Mouse (Mus musculus) spleen, embryonic (tissue): ENCODE results near the gene Mansc1.

Experiments used
- CTCF ChIA-PET: fragments of 350-600 bp; sonication (Branson Sonifier 250); formaldehyde crosslinking; loops from one replicate; lab custom pipeline; 2022; lab: Charles Lee

The Mansc1 gene

GRCm38 (mm10) chr6:134601130-134601529, 31.2 kb downstream of the Mansc1 start:
- CTCF ChIA-PET, result no interaction called here

- CTCF ChIA-PET, result no interaction called here
Measured at GRCm38 (mm10) chr6:134599239-134599638, 33.0 kb downstream of the Mansc1 start.

DNA sequence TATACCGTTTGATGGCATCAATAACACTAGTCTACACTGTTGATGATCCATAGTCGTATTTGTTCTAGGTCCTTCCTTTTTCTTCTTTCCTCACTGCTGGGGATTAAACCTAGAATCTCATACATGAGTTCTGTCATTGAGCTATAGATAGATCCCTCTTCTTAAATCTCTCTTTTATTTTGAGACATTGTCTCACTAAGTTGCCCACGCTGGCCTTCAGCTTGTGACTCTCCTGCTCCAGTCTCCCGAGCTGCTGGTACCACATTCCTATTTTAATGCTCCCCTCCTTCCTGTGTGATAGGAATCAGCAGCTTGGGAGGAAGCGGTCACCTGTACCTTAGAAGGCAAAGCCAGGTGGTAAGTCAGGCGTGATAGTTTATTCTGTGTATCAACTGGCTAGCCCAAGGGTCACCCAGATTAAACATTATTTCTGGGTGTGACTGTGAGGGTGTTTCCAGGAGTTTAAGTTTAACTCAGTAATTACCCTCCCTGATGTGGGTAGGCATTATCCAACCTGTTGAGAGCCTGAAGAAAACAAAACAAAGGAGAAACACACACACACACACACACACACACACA, 34.5 kb downstream of the Mansc1 start:
- CTCF ChIA-PET, result no interaction called here

DNA sequence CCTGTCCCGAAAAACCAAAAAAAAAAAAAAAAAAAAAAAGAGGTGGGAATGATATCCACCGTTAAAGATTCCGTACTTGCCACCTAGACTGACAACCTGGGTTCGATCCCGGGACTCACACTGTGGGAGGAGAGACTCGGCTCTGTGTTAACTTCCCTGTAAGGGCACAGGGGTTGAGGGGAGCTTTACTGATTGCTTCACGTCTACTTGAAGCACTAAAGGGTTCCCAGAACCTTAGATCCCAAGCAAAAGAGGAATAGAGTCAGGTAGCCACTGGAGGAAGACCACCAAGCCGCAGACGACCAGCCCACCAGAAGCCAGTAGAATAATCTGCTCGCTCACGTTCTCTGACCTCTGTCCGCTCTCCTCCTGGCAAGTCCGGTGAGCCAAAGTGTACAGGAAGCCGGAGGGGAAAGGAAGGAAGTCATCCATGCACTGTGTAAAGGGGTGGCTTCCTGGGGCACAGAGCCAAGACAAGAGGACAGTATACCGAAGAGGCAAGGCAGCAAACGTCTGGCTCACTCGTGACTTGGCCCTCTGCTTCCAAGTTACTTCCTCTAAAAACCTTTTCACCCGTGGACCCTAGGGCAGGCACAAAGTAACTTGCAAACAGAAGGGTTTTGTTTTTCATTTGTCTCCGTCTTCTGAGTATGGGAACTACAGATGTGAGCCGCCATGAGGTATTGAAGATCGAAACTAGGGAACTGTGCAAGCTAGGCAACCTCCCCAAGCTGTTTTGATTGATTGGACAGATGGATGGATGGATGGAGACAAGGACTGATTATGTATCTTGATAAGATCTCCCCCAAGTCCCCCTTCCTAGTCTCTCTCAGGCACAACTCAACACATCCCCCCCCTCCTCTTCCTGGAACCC, 37.5 kb downstream of the Mansc1 start:
- CTCF ChIA-PET, result no interaction called here

- CTCF ChIA-PET, result no interaction called here
Measured at GRCm38 (mm10) chr6:134591614-134592013, 40.7 kb downstream of the Mansc1 start.

- CTCF ChIA-PET, result no interaction called here
Measured at GRCm38 (mm10) chr6:134586241-134586640, 46.0 kb downstream of the Mansc1 start.

DNA sequence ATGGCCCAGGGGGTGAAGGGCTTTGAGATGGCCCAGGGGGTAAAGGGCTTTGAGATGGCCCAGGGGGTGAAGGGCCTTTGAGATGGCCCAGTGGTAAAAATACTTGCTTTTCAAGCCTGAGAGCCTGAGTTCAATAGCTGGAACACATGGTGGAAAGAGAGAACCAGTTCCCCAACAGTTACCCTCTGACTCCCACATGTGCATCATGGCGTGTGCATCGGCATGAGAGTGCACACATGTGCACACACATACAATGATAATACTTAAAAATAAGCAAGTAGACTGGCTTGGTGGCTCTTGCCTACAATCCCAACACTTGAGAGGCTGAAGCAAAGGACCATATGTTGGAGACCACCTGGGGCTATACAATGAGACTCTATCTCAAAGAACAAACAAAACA, 47.7 kb downstream of the Mansc1 start:
- CTCF ChIA-PET, result no interaction called here

DNA sequence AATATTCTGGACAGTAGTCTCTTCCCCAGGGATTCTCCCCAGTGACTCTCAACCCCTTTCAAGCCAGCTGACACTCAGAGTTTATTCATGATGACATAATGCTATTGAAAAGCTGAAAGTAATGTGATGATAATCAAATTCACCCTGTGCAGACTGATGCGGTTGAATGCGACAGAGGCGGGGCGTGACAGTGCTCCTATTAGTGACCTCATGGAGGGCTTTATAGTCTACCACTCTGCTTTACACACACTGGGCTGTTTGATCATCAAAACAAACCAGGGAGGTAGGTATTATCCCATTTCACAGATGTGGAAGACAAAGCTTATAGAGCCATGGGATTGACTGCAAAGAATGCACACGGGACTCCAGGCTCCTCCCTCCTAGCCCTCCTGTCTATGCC, 50.2 kb downstream of the Mansc1 start:
- CTCF ChIA-PET, result interaction anchor here (0.7 kb wide), 1 partner anchor 26 kb away, joined by 3 read pairs; no protein-coding TSS in a partner anchor

GRCm38 (mm10) chr6:134579506-134579905, 52.8 kb downstream of the Mansc1 start:
- CTCF ChIA-PET, result interaction anchor here (0.6 kb wide), 1 partner anchor 35 kb away, joined by 3 read pairs; no protein-coding TSS in a partner anchor

GRCm38 (mm10) chr6:134578039-134578438, 54.2 kb downstream of the Mansc1 start:
- CTCF ChIA-PET, result interaction anchor here (0.6 kb wide), 1 partner anchor 23 kb away, joined by 4 read pairs; no protein-coding TSS in a partner anchor

DNA sequence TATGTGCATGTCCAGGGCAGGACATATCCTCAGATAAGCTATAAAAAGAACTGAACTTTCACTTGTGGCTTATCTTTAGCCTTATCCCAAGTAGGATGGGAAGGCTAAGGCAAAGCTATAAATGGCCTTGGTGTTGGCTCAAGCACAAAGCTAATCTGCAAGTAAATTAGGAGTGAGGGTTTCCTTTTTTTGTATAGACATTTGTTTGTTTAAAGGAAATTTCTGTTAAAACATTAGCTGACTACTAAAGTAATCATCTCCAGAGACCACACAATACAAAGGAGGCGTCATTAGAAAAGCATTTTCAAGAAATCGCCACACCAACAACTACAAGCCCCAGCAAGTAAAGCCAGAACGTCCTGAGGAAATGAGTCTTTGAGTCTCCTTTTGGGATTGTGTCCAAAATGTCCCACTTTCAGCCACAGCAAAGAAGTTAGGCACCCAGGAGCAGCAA, 57.0 kb downstream of the Mansc1 start:
- CTCF ChIA-PET, result interaction anchor here (0.6 kb wide), 1 partner anchor 446 kb away, joined by 3 read pairs; no protein-coding TSS in a partner anchor

GRCm38 (mm10) chr6:134567986-134568556, 64.2 kb downstream of the Mansc1 start:
- CTCF ChIA-PET, result interaction anchor here (0.7 kb wide), 1 partner anchor 139 kb away, joined by 3 read pairs; no protein-coding TSS in a partner anchor

- CTCF ChIA-PET, result no interaction called here
Measured at GRCm38 (mm10) chr6:134566818-134567485, 65.3 kb downstream of the Mansc1 start, which contains the start of gene Lrp6. Gene Lrp6 (minus strand): TSS chr6:134566965.

- CTCF ChIA-PET, result no interaction called here
Measured at GRCm38 (mm10) chr6:134566248-134566817, 66.0 kb downstream of the Mansc1 start.

- CTCF ChIA-PET, result no interaction called here
Measured at GRCm38 (mm10) chr6:134565606-134566247, 66.6 kb downstream of the Mansc1 start.

DNA sequence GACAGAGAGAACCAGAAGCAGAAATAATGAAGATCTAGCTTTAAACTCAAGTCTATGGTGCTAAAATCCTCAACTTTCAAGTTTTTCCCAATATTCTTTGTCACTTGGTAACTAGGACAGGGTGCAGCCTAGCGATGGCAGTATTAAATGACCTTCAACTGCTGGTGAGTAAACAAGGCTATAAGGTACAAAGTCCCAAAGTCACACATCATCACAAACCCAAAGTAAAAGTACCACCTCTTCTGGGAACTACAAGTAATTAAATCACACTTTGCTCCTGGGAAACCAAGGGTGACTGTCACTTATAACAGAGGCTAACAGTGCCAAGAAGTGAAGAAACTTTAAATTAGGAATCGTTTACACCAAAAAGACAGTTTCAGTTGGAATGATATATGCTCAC, 67.7 kb downstream of the Mansc1 start:
- CTCF ChIA-PET, result no interaction called here

DNA sequence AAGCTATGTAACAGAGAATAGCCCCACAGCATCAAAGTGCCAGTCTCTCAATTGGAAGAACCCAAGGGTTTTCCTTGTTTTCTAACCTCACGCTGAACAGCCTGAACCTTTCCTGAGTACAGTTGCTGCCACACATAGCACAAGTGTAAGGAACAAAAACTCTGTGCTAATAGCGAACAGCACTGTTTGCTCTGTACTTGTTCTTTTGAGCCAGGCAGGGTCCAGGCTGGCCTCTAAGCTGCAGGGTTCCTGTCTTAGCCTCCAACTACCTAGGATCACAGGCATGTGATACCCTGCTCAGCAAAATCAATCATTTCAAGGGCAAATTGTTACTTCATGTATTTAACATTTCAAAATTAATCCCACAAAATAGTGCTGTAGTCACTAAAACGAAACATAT, 72.7 kb downstream of the Mansc1 start:
- CTCF ChIA-PET, result interaction anchor here (0.6 kb wide), 1 partner anchor 81 kb away, joined by 5 read pairs; no protein-coding TSS in a partner anchor
